Mouse (Mus musculus) embryo, embryonic 10.5 days (tissue): ENCODE measurements around the gene Lsm11.

ENCODE experiments used
- DNase-seq: peaks from one replicate; pipeline ENCODE4 v3.0.0-alpha.2; 2015; ENCODE audit warnings: low spot score

Gene Lsm11

DNA sequence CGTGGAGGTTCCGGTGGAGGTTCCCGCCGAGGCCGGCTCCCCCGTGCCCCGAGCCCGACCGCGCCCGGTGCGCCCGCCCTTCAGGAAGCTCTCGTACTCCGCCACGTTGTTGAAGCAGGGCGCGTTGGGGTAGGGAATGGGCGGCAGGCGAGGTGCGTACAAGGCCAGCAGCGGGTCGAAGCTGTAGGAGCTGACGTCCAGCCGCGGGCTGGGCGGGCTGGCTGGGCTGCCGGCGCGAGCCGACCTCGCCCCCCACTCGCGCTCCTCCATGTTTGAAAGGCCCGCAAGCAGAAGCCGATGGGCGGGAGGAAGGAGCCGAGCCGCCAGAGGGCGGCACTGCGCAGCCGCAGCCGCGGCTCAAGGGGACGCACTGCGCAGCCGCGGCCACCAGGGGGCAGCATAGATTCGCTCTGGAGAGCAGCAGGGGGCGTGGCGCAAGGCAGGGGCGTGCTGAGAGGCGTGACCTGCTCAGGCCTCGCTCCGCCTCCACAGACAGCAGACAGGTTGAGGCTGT, at the start of gene Lsm11:
Gene Lsm11, minus strand, starts transcription at position 293 of the 514 bp plus-strand sequence.
- peak; percentile 95 for DNase-seq

DNA sequence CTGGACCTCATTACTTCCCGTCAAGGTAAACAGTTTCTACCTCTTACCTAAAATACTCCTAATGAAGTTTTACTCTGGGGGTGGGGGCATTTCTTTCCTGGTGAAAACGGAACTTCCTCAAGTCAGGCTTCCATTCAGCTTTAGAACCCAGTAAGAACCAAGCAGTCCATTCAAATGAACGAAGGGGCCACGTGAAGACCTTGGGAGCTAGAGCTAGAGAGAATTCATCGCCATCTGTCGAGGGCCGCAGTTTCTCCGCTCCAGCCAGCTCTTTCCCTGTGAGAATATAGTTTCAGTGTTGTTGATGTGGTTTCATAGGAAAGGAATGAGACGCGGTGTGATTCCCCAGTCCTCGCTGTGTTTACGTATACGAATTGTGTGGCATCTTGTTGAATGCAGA, 47.4 kb upstream of the Lsm11 start:
- no peak for DNase-seq

DNA sequence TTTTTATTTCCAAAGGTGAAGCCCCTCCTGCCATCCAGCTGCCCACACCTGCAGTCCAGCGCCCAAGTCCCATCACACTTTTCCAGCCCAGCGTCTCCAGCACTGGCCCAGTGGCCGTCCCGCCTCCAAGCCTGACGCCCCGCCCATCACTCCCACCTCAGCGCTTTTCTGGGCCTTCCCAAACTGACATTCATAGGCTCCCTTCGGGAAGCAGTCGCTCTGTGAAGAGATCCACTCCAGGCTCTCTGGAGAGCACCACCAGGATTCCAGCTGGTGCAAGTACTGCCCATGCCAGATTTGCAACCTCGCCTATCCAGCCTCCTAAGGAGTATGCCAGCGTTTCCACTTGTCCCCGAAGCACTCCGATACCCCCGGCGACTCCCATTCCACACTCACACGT, 46.9 kb upstream of the Lsm11 start:
- peak; percentile 55 for DNase-seq

GRCm38 (mm10) chr11:45980893-45981253, 36.1 kb upstream of the Lsm11 start:
- DNase-seq, result no peak

GRCm38 (mm10) chr11:45979946-45980892, 35.5 kb upstream of the Lsm11 start, which contains the start of gene Sox30:
Gene Sox30 (plus strand): TSS chr11:45980310.
- peak; percentile 76 for DNase-seq

- DNase-seq, result no peak
These were observed 31.3 kb upstream of the Lsm11 start for GRCm38 (mm10) chr11:45976061-45976460.

DNA sequence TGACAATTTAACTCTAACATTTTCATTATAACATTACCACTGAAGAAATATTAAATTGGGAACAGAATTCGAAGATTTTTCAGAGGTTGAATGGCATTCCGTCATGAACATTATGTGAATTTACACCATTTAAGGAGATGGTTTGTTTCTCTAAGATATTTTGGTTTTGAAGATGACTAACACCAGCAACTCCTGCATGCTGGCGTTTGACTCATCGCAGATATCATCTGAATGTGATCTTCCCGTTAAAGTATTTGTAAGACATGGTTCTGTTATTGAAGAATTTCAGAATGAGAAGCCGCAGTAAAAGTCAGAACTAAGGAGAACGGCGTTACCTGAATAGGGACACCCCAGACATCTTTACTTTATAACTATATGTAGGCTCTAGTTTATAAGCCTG, 29.7 kb upstream of the Lsm11 start:
- no peak for DNase-seq

DNA sequence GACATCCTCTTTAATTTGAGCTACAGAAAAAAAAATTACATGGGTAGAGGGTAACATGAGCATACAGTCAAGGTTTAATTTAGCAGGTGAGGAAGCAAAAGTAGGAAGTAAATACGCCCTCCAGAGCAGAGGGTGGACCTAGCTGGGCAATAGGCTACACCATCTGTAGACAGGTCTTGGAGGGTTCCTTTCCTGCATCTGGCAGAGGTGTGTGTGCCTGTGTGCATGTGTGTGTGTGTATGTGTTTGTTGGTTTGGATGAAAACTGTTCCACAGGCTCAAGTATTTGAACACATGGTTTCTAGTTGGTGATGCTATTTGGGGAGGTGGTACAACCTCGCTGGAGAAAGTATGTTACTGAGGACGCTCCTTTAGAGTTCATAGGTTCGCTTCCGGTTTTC, 28.9 kb upstream of the Lsm11 start:
- DNase-seq, result no peak

DNA sequence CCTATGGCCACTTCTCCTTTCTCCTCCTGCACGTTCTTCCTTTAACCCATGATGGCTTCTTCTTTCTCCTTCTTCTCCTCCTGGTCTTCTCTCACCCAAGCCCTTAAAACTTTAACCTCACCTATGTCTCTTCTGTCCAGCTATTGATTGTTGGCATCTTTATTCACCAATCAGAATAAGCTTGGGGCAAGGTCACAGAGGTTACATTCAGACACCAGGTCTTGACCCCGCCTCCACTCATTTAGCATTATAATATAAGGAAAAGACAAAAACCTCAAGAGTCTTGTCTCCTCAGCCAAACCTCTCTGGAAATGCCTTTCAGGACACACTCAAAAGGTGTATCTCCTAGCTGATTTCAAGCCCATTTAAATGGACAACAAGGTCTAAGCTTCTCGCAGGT, 23.7 kb upstream of the Lsm11 start:
- no peak for DNase-seq

DNA sequence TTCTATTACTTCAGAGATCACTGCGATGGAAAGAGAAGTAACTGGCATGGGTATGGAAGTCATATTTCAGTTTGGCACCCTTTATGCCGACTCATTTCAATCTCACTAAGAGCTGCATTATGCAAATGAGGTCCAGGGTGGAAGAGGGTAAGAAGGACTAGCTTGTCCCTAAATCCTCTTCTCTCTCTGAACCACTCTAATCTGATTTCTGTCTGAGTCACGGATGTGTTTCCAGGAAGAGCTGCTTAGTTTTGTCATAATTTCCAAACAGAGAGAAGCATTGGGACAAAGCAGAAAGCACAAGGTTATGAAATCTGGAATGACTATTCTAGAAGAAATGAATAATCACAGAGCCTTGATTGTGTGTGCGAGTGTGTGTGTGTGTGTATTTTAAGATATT, 22.2 kb upstream of the Lsm11 start:
- DNase-seq, result no peak

GRCm38 (mm10) chr11:45960003-45960402, 15.3 kb upstream of the Lsm11 start:
- peak; percentile 8 for DNase-seq

DNA sequence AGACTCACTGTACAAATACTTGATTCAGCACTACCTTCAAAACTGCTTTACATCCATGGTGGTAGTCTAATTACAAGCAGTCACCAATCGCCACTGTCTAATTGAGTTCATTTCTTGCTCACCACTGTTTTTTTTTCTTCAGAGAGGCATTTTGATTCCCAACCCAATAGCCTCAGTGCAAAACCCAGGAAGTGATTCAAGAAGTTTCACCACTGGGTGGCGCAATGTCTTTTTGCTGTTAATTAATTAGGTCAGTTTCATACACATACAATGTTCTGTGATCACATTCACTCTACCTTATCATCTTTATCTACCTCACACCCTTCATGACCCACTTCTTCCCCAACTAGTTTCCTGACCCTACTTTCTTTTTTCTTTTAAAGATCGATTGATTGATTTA, 14.9 kb upstream of the Lsm11 start:
- peak; percentile 44 for DNase-seq

- DNase-seq, result peak; percentile 96
These were observed 10.4 kb upstream of the Lsm11 start, which contains the start of gene Thg1l for GRCm38 (mm10) chr11:45955127-45955627. Gene Thg1l (minus strand): TSS chr11:45955494.

- no peak for DNase-seq
These were observed 2.8 kb upstream of the Lsm11 start for GRCm38 (mm10) chr11:45947491-45947890.

DNA sequence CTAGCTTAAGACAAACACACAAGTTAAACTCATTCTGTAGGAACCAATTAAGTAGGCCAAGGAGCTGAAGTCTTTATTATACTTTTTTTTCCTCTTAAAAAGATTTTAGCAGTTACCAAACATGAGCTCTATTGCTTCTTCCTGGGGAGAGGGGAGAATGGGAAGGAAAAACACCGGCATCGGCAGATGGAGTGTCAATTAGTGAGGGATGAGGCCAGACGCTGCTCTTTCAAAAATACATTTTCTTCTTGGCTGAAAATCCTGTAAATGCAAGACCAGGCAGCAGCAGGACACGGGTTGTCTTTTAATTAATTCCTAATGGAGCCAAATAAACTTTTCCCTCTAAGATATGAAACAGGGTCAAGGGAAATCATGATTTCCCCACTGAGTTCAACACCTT, 2.1 kb upstream of the Lsm11 start:
- no peak for DNase-seq

DNA sequence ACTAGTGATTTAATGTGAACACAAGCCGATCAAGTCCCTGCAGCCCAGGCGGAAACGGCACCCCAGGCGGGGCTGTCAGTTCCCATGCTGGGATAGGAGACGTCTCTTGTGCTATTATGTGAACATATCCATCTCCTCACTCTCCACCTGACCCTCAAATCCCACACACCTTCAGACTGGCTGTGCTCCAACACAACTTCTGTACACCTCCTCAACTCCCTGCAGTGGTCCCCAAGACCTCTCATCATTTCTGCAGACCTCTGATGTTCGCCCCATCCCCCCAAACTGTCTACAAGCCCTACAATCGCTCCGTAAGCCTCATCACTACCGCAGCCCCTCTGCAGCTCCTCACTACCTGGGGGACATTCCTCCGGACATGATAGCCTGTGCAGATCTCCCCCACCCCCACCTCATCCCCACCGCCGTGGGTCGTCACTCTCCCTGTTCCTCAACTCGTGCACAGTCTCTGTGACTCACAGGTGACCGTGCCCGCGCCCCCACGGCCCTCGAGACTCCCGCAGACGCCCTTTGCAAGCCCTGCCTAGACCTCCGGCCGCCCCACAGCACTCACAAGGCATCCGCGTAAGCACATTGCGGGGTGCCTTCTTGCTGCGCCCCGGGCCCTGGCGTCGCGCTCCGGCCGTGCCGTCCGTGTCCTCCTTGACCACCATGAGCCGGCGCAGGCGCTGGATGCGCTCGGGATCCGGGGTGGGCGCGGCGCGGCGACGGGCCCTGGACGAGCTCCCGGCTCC, 668 bp downstream of the Lsm11 start:
- DNase-seq, result peak; percentile 41

DNA sequence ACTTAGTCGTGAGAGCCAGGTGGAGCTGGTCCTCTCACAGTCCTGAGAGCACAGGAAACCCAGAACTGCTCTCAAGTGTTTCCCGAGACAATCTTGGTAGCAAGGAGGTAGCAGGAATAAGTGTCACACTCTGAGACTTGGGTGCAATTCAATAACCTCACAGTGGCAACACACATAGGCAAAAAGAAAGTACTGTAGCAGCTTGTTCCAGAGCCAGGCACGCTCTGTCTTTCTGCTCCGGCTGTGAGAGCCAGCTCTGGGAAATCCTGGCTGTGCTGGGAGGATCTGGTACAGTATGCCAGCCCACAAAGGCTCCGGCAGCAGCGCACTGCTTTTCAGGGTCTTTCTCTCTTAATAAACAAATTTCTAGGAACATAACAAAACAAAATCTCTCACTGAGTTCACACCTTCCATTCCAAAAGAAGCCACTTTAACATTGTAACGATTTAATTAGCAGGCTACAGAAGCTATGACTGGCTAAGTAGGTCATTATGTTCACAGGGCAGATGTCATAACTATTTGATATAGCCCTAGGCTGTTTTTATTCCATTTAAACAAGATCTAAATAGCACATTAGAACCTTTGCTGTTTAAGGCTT, 1.5 kb downstream of the Lsm11 start:
- DNase-seq, result no peak

DNA sequence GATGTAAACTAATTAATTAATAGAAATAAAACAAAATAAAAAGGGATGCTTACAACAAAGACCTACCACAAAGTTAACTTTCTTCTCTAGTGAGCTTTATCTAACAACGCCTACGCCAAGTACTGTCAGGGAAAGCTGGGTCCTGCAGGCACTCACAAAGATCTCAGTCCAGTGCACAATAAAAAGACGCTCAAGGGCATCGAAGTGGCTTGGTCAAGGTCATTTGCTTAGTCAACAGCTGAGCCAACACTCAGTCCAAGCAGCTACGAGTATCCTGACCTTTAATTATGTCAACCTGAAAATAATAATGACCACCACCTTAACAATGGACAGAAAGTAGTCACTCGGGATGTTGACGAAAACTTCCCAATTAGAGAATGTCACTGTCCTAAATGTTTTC, 2.5 kb downstream of the Lsm11 start:
- no peak for DNase-seq

DNA sequence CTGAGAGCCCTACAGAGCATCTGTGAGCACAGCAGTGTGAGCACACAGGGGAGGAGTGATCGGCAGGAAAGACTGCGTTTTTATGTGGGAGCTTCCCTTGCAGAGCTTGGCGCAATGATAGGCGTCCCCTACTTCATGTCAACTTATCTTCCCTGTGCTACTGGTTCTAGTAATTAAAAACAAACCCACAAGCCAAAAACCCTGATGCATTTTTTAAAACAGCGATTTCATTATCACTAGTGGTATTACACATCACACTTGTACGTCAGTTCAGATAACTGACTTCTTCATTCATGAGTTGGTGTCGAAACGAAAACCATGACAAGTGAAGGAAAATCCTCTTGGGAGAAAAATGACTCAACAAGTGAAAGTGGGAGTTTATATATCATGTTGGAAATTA, 5.8 kb downstream of the Lsm11 start:
- DNase-seq, result no peak

- DNase-seq, result no peak
These were observed 7.3 kb downstream of the Lsm11 start for GRCm38 (mm10) chr11:45937478-45937877.

- no peak for DNase-seq
These were observed 12.0 kb downstream of the Lsm11 start for GRCm38 (mm10) chr11:45932771-45933170.

DNA sequence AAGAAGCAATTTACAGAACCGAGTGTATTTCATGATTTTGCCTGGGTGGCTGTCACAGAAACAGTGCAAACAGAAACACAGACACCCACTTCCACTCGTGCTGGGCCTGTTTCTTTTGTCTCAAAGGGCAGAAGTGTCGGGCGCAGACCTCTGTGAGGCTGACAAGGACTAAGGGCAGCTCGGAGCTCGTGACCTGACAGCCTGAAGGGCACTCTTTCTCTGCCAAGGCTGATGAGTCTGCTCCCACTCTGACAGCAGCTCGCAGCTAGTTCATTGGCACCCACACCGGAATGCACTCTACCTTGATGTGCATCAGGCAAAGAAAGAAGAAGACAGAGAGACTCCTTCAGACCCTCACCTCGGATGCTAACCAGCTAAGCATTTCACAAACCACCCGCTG, 15.2 kb downstream of the Lsm11 start:
- no peak for DNase-seq
